Mouse (Mus musculus) kidney, embryonic 15.5 days (tissue): ENCODE results near the gene Coro2a. TPM values are rescaled to one million over a fixed set of nuclear protein-coding genes. Genes with fewer than 3 reads are reported as not detected.
"Not testable (repeated sequence)": the region's sequence is repeated elsewhere in the genome, so short reads cannot be mapped to it uniquely, and the experiment has no call there.

Experiments
- ATAC-seq: fragments of 200-750 bp; cut with Nextera tagmentation; replicated peaks from 2 replicates; pipeline ENCODE4 v1.8.0; 2017; ENCODE audit warnings: moderate TSS enrichment; ENCODE audit not compliant: low FRiP score
- H3K27ac ChIP-seq: fragments of 300-500 bp; sonication (generic); 2 replicates; pipeline ENCODE4 v1.5.1; 2015; ENCODE audit warnings: mild to moderate bottlenecking, inconsistent platforms
- H3K27me3 ChIP-seq: fragments of 300-500 bp; sonication (generic); 2 replicates; pipeline ENCODE4 v1.6.1; 2015; ENCODE audit warnings: inconsistent platforms
- H3K36me3 ChIP-seq: fragments of 300-500 bp; sonication (generic); 2 replicates; pipeline ENCODE4 v1.6.1; 2015; ENCODE audit warnings: inconsistent platforms
- H3K4me1 ChIP-seq: fragments of 300-500 bp; sonication (generic); 2 replicates; pipeline ENCODE4 v1.6.1; 2015; ENCODE audit warnings: inconsistent platforms
- H3K4me2 ChIP-seq: fragments of 300-500 bp; sonication (generic); 2 replicates; pipeline ENCODE4 v1.6.1; 2015; ENCODE audit warnings: moderate library complexity, mild to moderate bottlenecking, inconsistent platforms
- H3K4me3 ChIP-seq: fragments of 300-500 bp; sonication (generic); replicated peaks from 2 replicates; pipeline ENCODE4 v1.5.1; 2015; ENCODE audit warnings: mild to moderate bottlenecking, inconsistent platforms
- H3K9ac ChIP-seq: fragments of 300-500 bp; sonication (generic); 2 replicates; pipeline ENCODE4 v1.6.1; 2015; ENCODE audit warnings: mild to moderate bottlenecking, inconsistent platforms
- H3K9me3 ChIP-seq: fragments of 300-500 bp; sonication (generic); replicated peaks from 2 replicates; pipeline ENCODE4 v1.6.1; 2016; ENCODE audit warnings: inconsistent platforms
- WGBS: fragments of 180-500 bp; shearing (Covaris S2); methylation state at CpG from one replicate; pipeline ENCODE4 v1.1.7; 2015; ENCODE audit warnings: mixed read lengths; 5-methylcytosine and 5-hydroxymethylcytosine counted together
- polyA plus RNA-seq: library from polyadenylated mRNA; unstranded; fragments of >200 nt; fragmentation: Nextera tagmentation; extraction: Ambion mirVana; gene quantifications from 2 replicates; pipeline ENCODE4 v1.2.1, GENCODE M21; 2015

Gene Coro2a
- polyA plus RNA-seq, 1 experiment from 2014 or later = 4.8 TPM

DNA sequence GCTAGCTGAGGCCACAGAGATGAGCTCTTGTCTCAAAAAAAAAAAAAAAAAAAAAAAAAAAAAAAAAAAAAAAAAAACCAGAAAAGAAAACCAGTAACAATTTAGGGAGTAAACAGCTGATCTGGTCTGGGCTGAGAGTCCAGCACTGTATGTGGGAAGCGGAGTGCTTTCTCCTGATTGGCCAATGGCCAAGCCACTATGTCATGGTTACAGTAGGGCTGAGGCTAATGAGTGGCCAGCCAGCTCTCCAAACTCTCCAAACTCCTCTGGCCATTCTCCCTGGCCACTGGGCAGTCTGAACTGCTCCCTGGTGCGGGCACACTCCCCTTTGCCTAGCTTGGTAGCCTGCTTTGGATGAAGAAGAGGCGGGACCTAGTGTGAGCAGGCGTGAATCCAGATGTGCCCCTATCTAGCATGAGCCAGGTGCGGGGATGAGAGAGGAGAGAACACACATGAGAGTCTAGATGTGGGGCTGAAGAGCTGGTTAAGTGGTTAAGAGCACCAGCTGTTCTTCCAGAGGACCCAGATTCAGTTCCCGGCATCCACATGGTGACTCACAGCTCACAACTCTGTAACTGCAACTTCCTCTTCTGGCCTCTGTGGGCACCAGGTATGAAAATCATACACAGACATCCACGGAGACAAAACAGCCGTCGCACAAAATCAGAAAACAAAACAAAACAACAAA, 10.0 kb downstream of the Coro2a start:
- 91% methylated on average over 9 of the region's 9 CpGs for WGBS

DNA sequence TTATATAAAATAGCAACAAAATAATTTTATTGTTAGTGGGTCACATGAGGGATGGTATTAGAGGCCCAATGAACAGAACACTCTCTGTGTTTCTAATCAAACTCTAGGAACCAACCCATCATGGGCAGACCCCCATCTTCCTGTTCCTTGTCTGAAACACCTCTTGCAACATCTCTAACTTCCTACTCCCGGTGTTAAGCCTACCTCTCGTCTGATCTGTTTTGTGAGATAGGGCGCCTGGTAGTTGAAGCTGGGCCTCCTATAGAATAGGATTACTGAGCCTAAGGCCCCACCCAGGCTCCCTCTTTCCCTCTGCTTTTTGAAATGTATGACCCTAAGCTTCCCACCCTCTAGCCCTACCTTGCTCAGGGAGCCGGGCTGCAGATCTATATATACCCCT, 11.2 kb downstream of the Coro2a start:
- 80% methylated on average over 4 of the region's 4 CpGs for WGBS
- ATAC-seq = no peak
- no peaks in the 10 kb centered on the region for H3K27me3 ChIP-seq
- no peak overlapping the region for H3K4me2 ChIP-seq
- no peaks in the 10 kb centered on the region for H3K36me3 ChIP-seq
- H3K9ac ChIP-seq = no peak overlapping the region
- H3K4me3 ChIP-seq = no peak overlapping the region
- H3K27ac ChIP-seq = no peak overlapping the region
- no peaks in the 10 kb centered on the region for H3K9me3 ChIP-seq
- H3K4me1 ChIP-seq = peaks cover 16% of the 10 kb centered on the region; the same call in 1 of the 2 replicates

More for the DNA sequence above, 10.0 kb downstream of the Coro2a start:
- Histone ChIP-seq H3K4me3 (no peak overlapping the region), H3K9ac (no peak overlapping the region), H3K27me3 (no peaks in the 10 kb centered on the region), H3K27ac (no peak overlapping the region), H3K9me3 (no peaks in the 10 kb centered on the region), H3K36me3 (no peaks in the 10 kb centered on the region), H3K4me2 (no peak overlapping the region), H3K4me1 (peaks cover 13% of the 10 kb centered on the region; the same call in 1 of the 2 replicates)
- ATAC-seq = no peak

DNA sequence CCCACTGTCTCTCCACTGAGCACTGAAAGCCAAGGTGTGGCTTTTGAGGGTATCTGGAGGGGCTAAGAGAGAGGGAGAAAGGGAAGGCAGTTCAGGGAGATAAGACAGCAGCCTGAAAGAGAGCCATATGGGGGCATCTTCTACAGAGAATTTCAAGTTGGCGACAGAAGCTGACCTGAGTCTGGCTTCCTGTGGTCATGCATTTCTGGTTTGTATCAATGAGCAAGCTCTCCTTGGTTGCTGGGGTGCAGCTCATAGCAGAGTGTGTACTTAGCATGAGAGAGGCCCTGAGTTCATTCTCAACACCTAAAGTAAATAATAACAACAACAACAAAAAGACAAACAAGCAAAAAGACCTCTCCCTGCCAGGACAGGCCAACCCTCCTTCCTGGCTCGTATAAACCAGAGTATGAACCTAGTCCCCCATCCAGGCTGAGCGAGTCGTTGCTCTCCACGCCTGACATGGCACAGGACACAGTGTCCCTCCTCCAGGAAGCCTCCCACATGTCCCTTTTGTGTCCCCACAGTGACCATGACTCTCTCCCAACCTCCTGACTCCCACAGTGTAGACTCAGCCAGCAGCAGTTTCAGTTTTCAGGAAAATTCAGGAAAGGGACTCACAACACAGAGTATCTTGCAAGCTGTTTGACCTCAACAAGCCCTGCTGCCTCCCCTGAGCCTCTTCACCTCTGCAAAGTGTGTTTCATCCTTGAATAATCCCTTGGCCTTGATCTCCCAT, 11.9 kb downstream of the Coro2a start:
- no peak; the same call in 1 of the 2 replicates for ATAC-seq
- Histone ChIP-seq H3K9me3 (no peaks in the 10 kb centered on the region), H3K27ac (no peak overlapping the region), H3K9ac (no peak overlapping the region), H3K4me3 (no peak overlapping the region), H3K27me3 (no peaks in the 10 kb centered on the region), H3K36me3 (no peaks in the 10 kb centered on the region), H3K4me1 (peaks cover 19% of the 10 kb centered on the region), H3K4me2 (no peak overlapping the region)
- 32% methylated on average over 5 of the region's 5 CpGs for WGBS

- 80% methylated on average over 8 of the region's 8 CpGs for WGBS
- Histone ChIP-seq H3K4me1 (peaks cover 22% of the 10 kb centered on the region), H3K27ac (no peak overlapping the region), H3K9ac (no peak overlapping the region), H3K9me3 (no peaks in the 10 kb centered on the region), H3K36me3 (no peaks in the 10 kb centered on the region), H3K4me3 (no peak overlapping the region), H3K4me2 (no peak overlapping the region), H3K27me3 (no peaks in the 10 kb centered on the region)
- no peak for ATAC-seq
Observed at GRCm38 (mm10) chr4:46589151-46589550, 12.9 kb downstream of the Coro2a start.

DNA sequence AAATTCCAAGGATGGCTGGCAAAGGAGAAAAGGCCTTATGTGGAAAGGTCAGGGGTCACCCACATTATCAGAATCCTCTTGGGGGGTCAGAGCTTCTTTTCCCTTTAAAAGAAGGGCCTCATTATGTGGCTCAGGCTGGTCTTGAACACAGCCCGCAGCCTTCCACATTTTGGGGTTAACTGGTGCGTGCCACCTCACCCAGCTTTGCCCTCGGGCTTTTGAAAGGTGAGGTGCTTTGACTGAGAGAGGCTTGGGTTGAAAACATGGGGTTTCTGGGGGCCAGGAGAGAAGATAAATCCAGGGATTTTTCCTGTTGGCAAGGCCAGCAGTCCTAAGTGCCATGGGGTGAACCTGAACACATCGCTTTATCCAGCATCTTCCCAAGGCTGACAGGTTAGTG, 15.5 kb downstream of the Coro2a start:
- Histone ChIP-seq H3K4me1 (peaks cover 22% of the 10 kb centered on the region), H3K27ac (no peak overlapping the region), H3K4me3 (no peak overlapping the region), H3K36me3 (no peaks in the 10 kb centered on the region), H3K9me3 (0 out of 2 replicates have a peak, but pooled peaks cover 2% of the 10 kb centered on the region), H3K4me2 (no peak overlapping the region), H3K9ac (no peak overlapping the region), H3K27me3 (no peaks in the 10 kb centered on the region)
- WGBS = 84% methylated on average over 4 of the region's 4 CpGs
- ATAC-seq = no peak

DNA sequence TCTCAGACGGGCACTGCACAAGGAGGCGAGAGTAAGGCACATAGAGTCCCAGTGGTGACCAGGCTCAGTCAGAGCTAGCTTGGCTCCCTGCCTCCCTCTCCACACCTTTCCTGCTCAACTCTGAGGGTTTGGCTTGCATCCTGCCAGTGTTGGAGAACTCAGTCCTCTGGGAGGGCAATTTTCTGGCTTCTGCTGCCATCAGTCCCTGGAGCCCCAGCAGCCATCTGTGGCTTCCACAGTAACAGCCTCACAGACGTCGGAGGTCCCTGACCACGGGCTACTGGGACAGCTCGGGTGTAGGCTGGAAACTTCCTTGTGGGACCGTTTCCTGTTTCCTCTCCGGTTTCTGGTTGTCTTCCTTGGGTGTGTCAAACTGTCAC, 16.2 kb downstream of the Coro2a start:
- Histone ChIP-seq H3K9ac (no peak overlapping the region), H3K4me3 (no peak overlapping the region), H3K9me3 (peaks cover 5% of the 10 kb centered on the region; the same call in 1 of the 2 replicates), H3K27ac (no peak overlapping the region), H3K4me2 (no peak overlapping the region), H3K36me3 (no peaks in the 10 kb centered on the region), H3K4me1 (peaks cover 19% of the 10 kb centered on the region), H3K27me3 (no peaks in the 10 kb centered on the region)
- 68% methylated on average over 8 of the region's 8 CpGs for WGBS
- ATAC-seq = no peak

- Histone ChIP-seq H3K9ac (no peak overlapping the region), H3K4me1 (peaks cover 18% of the 10 kb centered on the region), H3K4me2 (no peak overlapping the region), H3K9me3 (peaks cover 7% of the 10 kb centered on the region; the same call in 1 of the 2 replicates), H3K27me3 (no peaks in the 10 kb centered on the region), H3K4me3 (no peak overlapping the region), H3K27ac (no peak overlapping the region), H3K36me3 (no peaks in the 10 kb centered on the region)
- WGBS = 66% methylated on average over 13 of the region's 13 CpGs
- ATAC-seq = no peak
Observed at GRCm38 (mm10) chr4:46585041-46585810, 16.8 kb downstream of the Coro2a start.

DNA sequence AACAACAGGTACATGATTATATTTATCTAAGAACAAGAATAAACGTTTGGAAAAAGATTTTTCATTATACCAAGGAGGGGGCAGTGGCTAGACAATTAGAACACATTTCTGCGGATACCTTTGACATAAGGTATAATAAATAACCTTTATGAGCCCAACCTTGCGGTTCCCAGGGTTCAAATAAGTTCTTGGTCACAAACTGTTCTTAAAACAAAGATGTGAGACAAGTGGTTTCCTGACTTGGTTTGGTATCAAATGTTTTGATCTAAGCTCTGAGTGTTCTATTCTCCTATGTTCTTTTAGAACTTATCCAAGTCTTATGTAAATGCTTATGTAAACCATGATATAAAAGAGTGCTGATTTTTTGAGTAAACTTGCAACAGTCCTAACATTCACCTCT, 17.5 kb downstream of the Coro2a start:
- 9% methylated on average over 3 of the region's 3 CpGs for WGBS
- H3K9me3 ChIP-seq, H3K27me3 ChIP-seq, H3K36me3 ChIP-seq, H3K4me3 ChIP-seq, H3K27ac ChIP-seq, H3K9ac ChIP-seq, H3K4me2 ChIP-seq, ATAC-seq: not testable (repeated sequence)
- peaks cover 11% of the 10 kb centered on the region for H3K4me1 ChIP-seq

- not testable (repeated sequence) for H3K27ac ChIP-seq, ATAC-seq, H3K4me3 ChIP-seq, H3K9me3 ChIP-seq, H3K36me3 ChIP-seq, H3K27me3 ChIP-seq, H3K4me1 ChIP-seq, H3K4me2 ChIP-seq, H3K9ac ChIP-seq
- WGBS = 52% methylated on average over 2 of the region's 6 CpGs
Observed at GRCm38 (mm10) chr4:46584084-46584483, 17.9 kb downstream of the Coro2a start.

DNA sequence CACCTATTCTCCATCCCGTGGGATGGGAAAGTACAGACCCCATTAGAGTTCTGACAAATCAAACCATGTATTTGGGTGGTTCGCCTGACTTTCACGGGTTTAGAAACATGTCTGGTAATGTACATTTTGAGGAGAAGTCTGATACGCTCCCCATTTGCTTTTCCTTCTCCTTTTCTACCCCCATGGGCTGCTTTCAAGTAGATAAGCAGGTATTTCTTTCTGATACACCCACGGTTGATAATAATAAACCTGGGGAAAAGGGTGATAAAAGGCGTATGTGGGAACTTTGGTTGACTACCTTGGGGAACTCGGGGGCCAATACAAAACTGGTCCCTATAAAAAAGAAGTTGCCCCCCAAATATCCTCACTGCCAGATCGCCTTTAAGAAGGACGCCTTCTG, 20.0 kb downstream of the Coro2a start:
- not testable (repeated sequence) for ATAC-seq, H3K4me1 ChIP-seq, H3K36me3 ChIP-seq, H3K27me3 ChIP-seq, H3K4me3 ChIP-seq, H3K9ac ChIP-seq, H3K4me2 ChIP-seq, H3K27ac ChIP-seq, H3K9me3 ChIP-seq
- WGBS = 86% methylated on average over 9 of the region's 9 CpGs

- not testable (repeated sequence) for H3K9ac ChIP-seq, H3K4me3 ChIP-seq, H3K9me3 ChIP-seq, H3K4me2 ChIP-seq, ATAC-seq, H3K4me1 ChIP-seq, H3K27me3 ChIP-seq, H3K27ac ChIP-seq, H3K36me3 ChIP-seq
- WGBS = 93% methylated on average over 22 of the region's 22 CpGs
Observed at GRCm38 (mm10) chr4:46581577-46581976, 20.4 kb downstream of the Coro2a start.

DNA sequence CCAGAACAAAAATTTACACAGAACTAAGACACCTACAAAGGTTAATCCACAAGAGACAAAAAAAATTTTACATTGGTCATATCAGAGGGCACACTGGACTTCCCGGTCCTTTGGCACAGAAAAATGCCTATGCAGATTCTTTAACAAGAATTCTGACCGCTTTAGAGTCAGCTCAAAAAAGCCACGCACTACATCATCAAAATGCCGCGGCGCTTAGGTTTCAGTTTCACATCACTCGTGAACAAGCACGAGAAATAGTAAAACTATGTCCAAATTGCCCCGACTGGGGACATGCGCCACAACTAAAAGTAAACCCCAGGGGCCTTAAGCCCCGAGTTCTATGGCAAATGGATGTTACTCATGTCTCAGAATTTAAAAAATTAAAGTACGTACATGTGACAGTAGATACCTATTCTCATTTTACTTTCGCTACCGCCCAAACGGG, 21.2 kb downstream of the Coro2a start:
- not testable (repeated sequence) for ATAC-seq
- 92% methylated on average over 15 of the region's 15 CpGs for WGBS

More for the DNA sequence above, 21.2 kb downstream of the Coro2a start:
- not testable (repeated sequence) for H3K9ac ChIP-seq, H3K27me3 ChIP-seq, H3K4me3 ChIP-seq, H3K36me3 ChIP-seq, H3K9me3 ChIP-seq, H3K4me1 ChIP-seq, H3K27ac ChIP-seq, H3K4me2 ChIP-seq
